8 mouse cellular contexts compared by ENCODE assay signal in genomic region chr12:31444131-31444546, GRCm38 (mm10). TPM values are rescaled to one million over a fixed set of nuclear protein-coding genes. Genes with fewer than 3 reads are reported as not detected.
DNase-seq lines count a peak whose midpoint lies in the region; ATAC-seq and TF ChIP-seq lines count a peak whose summit lies in the region.

No protein-coding gene starts in this region.

- 0 out of 2 replicates have a peak, but pooled peaks have one; percentile 55 for ATAC-seq in forebrain, embryonic 15.5 days (replicated peaks)
- peak; percentile 81; the same call in 1 of the 2 replicates for ATAC-seq in limb, embryonic 11.5 days (ENCODE audit: insufficient number of reproducible peaks, low FRiP score, low TSS enrichment, low read depth)
- ATAC-seq in midbrain, embryonic 15.5 days (replicated peaks), result peak; percentile 88
- no peak for ATAC-seq in erythroid progenitor cell, adult 5-6 weeks (replicated peaks; ENCODE audit: low FRiP score, poor library complexity, severe bottlenecking)

- H3K27me3 ChIP-seq in forebrain, embryonic 15.5 days, result no peaks in the 10 kb centered on the region
- no peaks in the 10 kb centered on the region for H3K27me3 ChIP-seq in limb, embryonic 11.5 days (ENCODE audit: control insufficient read depth, insufficient read depth, low read length)
- H3K27me3 ChIP-seq in midbrain, embryonic 15.5 days (replicated peaks), result 0 out of 2 replicates have a peak, but pooled peaks cover 3% of the 10 kb centered on the region
- H3K27me3 ChIP-seq in cerebellum, adult 2 months (ENCODE audit: control insufficient read depth, insufficient read depth, low read length), result no peaks in the 10 kb centered on the region

- peak overlapping the region; percentile 42 for H3K4me2 ChIP-seq in forebrain, embryonic 15.5 days (replicated peaks)
- peak overlapping the region; percentile 38 for H3K4me2 ChIP-seq in limb, embryonic 11.5 days (ENCODE audit: low read depth, severe bottlenecking)
- peak overlapping the region; percentile 51 for H3K4me2 ChIP-seq in midbrain, embryonic 15.5 days

- H3K9ac ChIP-seq in forebrain, embryonic 15.5 days (replicated peaks), result 0 out of 2 replicates have a peak overlapping the region, but pooled peaks have one; percentile 15
- no peak overlapping the region for H3K9ac ChIP-seq in limb, embryonic 11.5 days (ENCODE audit: low read length)
- no peak overlapping the region for H3K9ac ChIP-seq in midbrain, embryonic 15.5 days

- H3K27ac ChIP-seq in forebrain, embryonic 15.5 days (replicated peaks), result no peak overlapping the region
- no peak overlapping the region for H3K27ac ChIP-seq in limb, embryonic 11.5 days (replicated peaks; ENCODE audit: low read depth, low read length)
- no peak overlapping the region for H3K27ac ChIP-seq in midbrain, embryonic 15.5 days
- no peak overlapping the region for H3K27ac ChIP-seq in cerebellum, adult 2 months (ENCODE audit: insufficient read depth, low read length)

- DNase-seq in 416B (ENCODE audit: low read depth) (peak; percentile 62), NIH3T3 (ENCODE audit: low read depth) (peak; percentile 55)
- DNase-seq in limb, embryonic 11.5 days (ENCODE audit: low spot score), result peak; percentile 83
- no peak for DNase-seq in spleen, postnatal 36 days (ENCODE audit: low spot score in 2 of 2)
- no peak for DNase-seq in cerebellum, adult 2 months

- TF ChIP-seq CTCF in cerebellum, adult 2 months (IDR thresholded peaks at IDR 0.05; ENCODE audit: borderline replicate concordance, insufficient read depth, low read depth, low read length), result no peak

- no peaks in the 10 kb centered on the region for H3K36me3 ChIP-seq in forebrain, embryonic 15.5 days
- H3K36me3 ChIP-seq in limb, embryonic 11.5 days (ENCODE audit: control insufficient read depth, insufficient read depth, low read length), result no peaks in the 10 kb centered on the region
- H3K36me3 ChIP-seq in midbrain, embryonic 15.5 days (replicated peaks), result no peaks in the 10 kb centered on the region

- H3K4me3 ChIP-seq in forebrain, embryonic 15.5 days, result peak overlapping the region; percentile 22
- H3K4me3 ChIP-seq in limb, embryonic 11.5 days (ENCODE audit: low read depth, low read length), result 0 out of 2 replicates have a peak overlapping the region, but pooled peaks have one; percentile 7
- peak overlapping the region; percentile 23 for H3K4me3 ChIP-seq in midbrain, embryonic 15.5 days
- no peak overlapping the region for H3K4me3 ChIP-seq in cerebellum, adult 2 months (replicated peaks; ENCODE audit: insufficient read depth, low read depth, low read length)

- H3K4me1 ChIP-seq in forebrain, embryonic 15.5 days, result peaks cover 8% of the 10 kb centered on the region; the same call in 1 of the 2 replicates
- no peaks in the 10 kb centered on the region for H3K4me1 ChIP-seq in limb, embryonic 11.5 days (ENCODE audit: control insufficient read depth, insufficient read depth, low read length)
- peaks cover 5% of the 10 kb centered on the region for H3K4me1 ChIP-seq in midbrain, embryonic 15.5 days
- H3K4me1 ChIP-seq in cerebellum, adult 2 months (ENCODE audit: control insufficient read depth, insufficient read depth, low read length), result no peaks in the 10 kb centered on the region

- 2% methylated on average over 11 of the region's 11 CpGs for WGBS in forebrain, embryonic 15.5 days
- 2% methylated on average over 11 of the region's 11 CpGs for WGBS in limb, embryonic 11.5 days
- WGBS in midbrain, embryonic 15.5 days, result 3% methylated on average over 11 of the region's 11 CpGs
- 1% methylated on average over 11 of the region's 11 CpGs for WGBS in cerebellum, adult 2 months

- H3K9me3 ChIP-seq in forebrain, embryonic 15.5 days, result no peaks in the 10 kb centered on the region
- H3K9me3 ChIP-seq in limb, embryonic 11.5 days (ENCODE audit: control insufficient read depth, low read length), result no peaks in the 10 kb centered on the region
- H3K9me3 ChIP-seq in midbrain, embryonic 15.5 days, result no peaks in the 10 kb centered on the region

- no peak for TF ChIP-seq POLR2A in cerebellum, adult 2 months (IDR thresholded peaks at IDR 0.05; ENCODE audit: borderline replicate concordance, insufficient read depth, low read length)

RNA-seq across cellular contexts. Expression of gene Slc26a3, which starts 53.5 kb away (rescaled TPM):
- 0.08 and 0.11 TPM in 2 replicates for polyA plus RNA-seq in forebrain, embryonic 15.5 days (2015; fragmentation: Nextera tagmentation; extraction: Ambion mirVana)
- 0.15 and 0.18 TPM in 2 replicates for polyA plus RNA-seq in limb, embryonic 11.5 days (2014; fragmentation: Nextera tagmentation; extraction: Ambion mirVana)
- polyA plus RNA-seq in midbrain, embryonic 15.5 days (2015; fragmentation: Nextera tagmentation; extraction: Ambion mirVana), result 0.09 TPM in 1 of 2 replicates, not detected in the other
- total RNA-seq in erythroid progenitor cell, adult 5-6 weeks (2015; ENCODE audit: low replicate concordance), result not detected in 2 replicates
- total RNA-seq in erythroid progenitor cell, adult 5-6 weeks (2017; ENCODE audit: low replicate concordance), result not detected in 2 replicates
- 0.08 TPM in 2 replicates for polyA plus RNA-seq in cerebellum, adult 2 months (2012; rRNA removed)

RNA-seq across cellular contexts. Expression of gene Cbll1, which starts 55.3 kb away (rescaled TPM):
- 12.9 and 14.3 TPM in 2 replicates for polyA plus RNA-seq in forebrain, embryonic 15.5 days (2015; fragmentation: Nextera tagmentation; extraction: Ambion mirVana)
- polyA plus RNA-seq in limb, embryonic 11.5 days (2014; fragmentation: Nextera tagmentation; extraction: Ambion mirVana), result 23.3 and 26.0 TPM in 2 replicates
- 17.9 and 19.8 TPM in 2 replicates for polyA plus RNA-seq in midbrain, embryonic 15.5 days (2015; fragmentation: Nextera tagmentation; extraction: Ambion mirVana)
- total RNA-seq in erythroid progenitor cell, adult 5-6 weeks (2015; ENCODE audit: low replicate concordance), result 9.6 and 22.3 TPM in 2 replicates
- 2.0 and 4.6 TPM in 2 replicates for total RNA-seq in erythroid progenitor cell, adult 5-6 weeks (2017; ENCODE audit: low replicate concordance)
- polyA plus RNA-seq in cerebellum, adult 2 months (2012; rRNA removed), result 11.3 and 13.3 TPM in 2 replicates

Comparison
In these comparisons a context has a peak if more than half of its experiments do, and no peak if none do; other contexts are left out.
1. DNase-seq: peak in 416B (single experiment), NIH3T3 (single experiment) and limb, embryonic 11.5 days (single experiment); none in spleen, postnatal 36 days (0 of 2) and cerebellum, adult 2 months (0 of 2).
2. Peak in every context shown above with its lines, with median percentiles within 50 percentile points of each other: H3K4me2 ChIP-seq.